Mouse (Mus musculus) olfactory bulb, adult 2 months (tissue): ENCODE measurements around the gene Topors.

Experiments used
- CTCF ChIP-seq: fragments of 200-500 bp; IDR thresholded peaks from 2 replicates; pipeline ENCODE4 v1.5.1; 2012; ENCODE audit warnings: low read depth, mild to moderate bottlenecking, low read length, moderate library complexity; ENCODE audit not compliant: insufficient read depth
- POLR2A ChIP-seq: fragments of 200-500 bp; IDR thresholded peaks from 2 replicates; pipeline ENCODE4 v1.6.1; 2012; ENCODE audit warnings: mild to moderate bottlenecking, low read depth, low read length, moderate library complexity; ENCODE audit not compliant: insufficient read depth

DNA sequence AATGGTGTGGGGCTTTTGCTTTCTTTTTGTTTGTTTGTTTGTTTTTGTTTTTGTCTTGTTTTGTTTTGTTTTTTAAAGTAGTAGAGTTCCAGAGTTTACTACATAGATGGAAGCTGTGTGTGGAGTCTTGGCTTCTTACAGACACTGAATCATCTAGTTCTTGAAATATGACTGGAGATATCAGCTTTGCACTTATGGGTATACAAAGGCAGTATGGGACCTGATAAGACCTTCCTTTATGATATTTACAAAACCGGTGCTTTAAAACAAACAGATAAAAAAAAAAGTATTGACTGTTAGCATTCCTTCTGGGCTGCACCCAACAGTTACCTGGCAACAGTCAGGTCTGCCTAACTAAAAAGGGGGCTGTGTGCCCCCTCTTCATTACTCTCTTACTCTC, 42.6 kb upstream of the Topors start:
- TF ChIP-seq POLR2A: no peak
- no peak for TF ChIP-seq CTCF
